Mouse (Mus musculus) adrenal gland, adult 18-20 months (tissue): ENCODE data around the gene Clec2i. TPM values are rescaled to one million over a fixed set of nuclear protein-coding genes. Genes with fewer than 3 reads are reported as not detected.
"Not testable (repeated sequence)": the region's sequence is repeated elsewhere in the genome, so short reads cannot be mapped to it uniquely, and the experiment has no call there.

ENCODE experiments used
- DNase-seq, 2 experiments: peaks; one replicate each; pipeline ENCODE4 v3.0.0; 2021 to 2022; ENCODE audit warnings: low spot score in 2 of 2
- total RNA-seq, 2 experiments: library from RNA; stranded (reverse); gene quantifications; 1 replicate in 1 of 2; 2 replicates in 1 of 2; pipeline ENCODE4 v1.2.3; 2021

Gene Clec2i
- total RNA-seq, 2 experiments from 2014 or later, result 0.29 to 0.33 TPM

GRCm38 (mm10) chr6:128854024-128854820 is 33.2 kb upstream of the Clec2i start:
- DNase-seq, result peak; percentile 65 to 67

- no peak for DNase-seq
Measured at GRCm38 (mm10) chr6:128854895-128855294, 32.5 kb upstream of the Clec2i start.

GRCm38 (mm10) chr6:128855477-128855876 is 31.9 kb upstream of the Clec2i start:
- DNase-seq, result no peak

- DNase-seq, result peak in 1 of 2 experiments; percentile 55
Measured at GRCm38 (mm10) chr6:128856250-128856649, 31.1 kb upstream of the Clec2i start.

GRCm38 (mm10) chr6:128857976-128858375 is 29.4 kb upstream of the Clec2i start:
- no peak for DNase-seq

GRCm38 (mm10) chr6:128868861-128869260 is 18.5 kb upstream of the Clec2i start:
- DNase-seq, result no peak

GRCm38 (mm10) chr6:128871910-128872610 is 15.3 kb upstream of the Clec2i start:
- no peak for DNase-seq

GRCm38 (mm10) chr6:128888834-128889233 is 1.4 kb downstream of the Clec2i start:
- DNase-seq, result no peak

- DNase-seq, result no peak
Measured at GRCm38 (mm10) chr6:128890948-128891355, 3.6 kb downstream of the Clec2i start, which contains the start of gene BC035044. Gene BC035044 (minus strand): TSS chr6:128891126.

GRCm38 (mm10) chr6:128895404-128896001 is 8.1 kb downstream of the Clec2i start:
- no peak for DNase-seq

GRCm38 (mm10) chr6:128900044-128900443 is 12.7 kb downstream of the Clec2i start:
- no peak for DNase-seq

- DNase-seq, result not testable (repeated sequence)
Measured at GRCm38 (mm10) chr6:128900796-128901552, 13.6 kb downstream of the Clec2i start.

GRCm38 (mm10) chr6:128913598-128914254 is 26.3 kb downstream of the Clec2i start:
- DNase-seq, result no peak

GRCm38 (mm10) chr6:128917322-128917721 is 29.9 kb downstream of the Clec2i start:
- no peak for DNase-seq

- DNase-seq, result no peak
Measured at GRCm38 (mm10) chr6:128933050-128933449, 45.7 kb downstream of the Clec2i start.

- not testable (repeated sequence) for DNase-seq
Measured at GRCm38 (mm10) chr6:128934081-128934480, 46.7 kb downstream of the Clec2i start, which contains the start of gene Clec2g. Gene Clec2g (plus strand): TSS chr6:128934381.

- DNase-seq, result not testable (repeated sequence)
Measured at GRCm38 (mm10) chr6:128935889-128936665, 48.7 kb downstream of the Clec2i start.

- DNase-seq, result no peak
Measured at GRCm38 (mm10) chr6:128941646-128942421, 54.4 kb downstream of the Clec2i start.

GRCm38 (mm10) chr6:128945564-128945963 is 58.2 kb downstream of the Clec2i start:
- no peak for DNase-seq
